ENCODE assay signal across 27 mouse cellular contexts in the genomic region with DNA sequence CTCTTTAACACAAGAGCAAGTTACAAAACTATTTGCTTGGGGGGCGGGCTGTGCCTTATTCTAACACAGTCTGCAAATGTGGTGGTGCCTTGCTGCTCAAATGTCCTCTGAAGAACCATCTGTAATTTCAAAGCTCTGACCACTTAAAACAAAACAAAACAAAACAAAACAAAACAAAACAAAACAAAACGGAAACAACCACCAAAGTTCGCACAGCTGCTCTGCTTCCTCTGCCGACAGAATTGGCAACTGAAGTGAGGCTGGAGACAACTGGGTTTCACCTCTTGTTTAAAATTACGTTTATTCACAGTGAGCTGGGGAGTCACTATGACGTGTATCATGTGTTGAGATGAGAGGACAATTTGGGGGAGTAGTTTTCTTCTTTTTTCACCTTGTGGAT.
"Had no signal": no experiment of that assay in that cellular context is flagged by ENCODE, and none has a peak within 500 bp of the region (broad histone marks: within the 10 kb centered on the region; RNA-seq: fewer than 3 reads in every experiment).

No protein-coding gene starts in this region.

- H3K36me3 ChIP-seq: embryonic facial prominence, embryonic 10.5 days; embryonic facial prominence, embryonic 12.5 days; embryonic facial prominence, embryonic 13.5 days; embryonic facial prominence, embryonic 15.5 days; forebrain, embryonic 10.5 days; forebrain, embryonic 12.5 days; forebrain, embryonic 15.5 days had no signal

- H3K27me3 ChIP-seq: embryonic facial prominence, embryonic 12.5 days; embryonic facial prominence, embryonic 13.5 days; embryonic facial prominence, embryonic 15.5 days; forebrain, embryonic 12.5 days; forebrain, embryonic 13.5 days; forebrain, embryonic 15.5 days had no signal

- H3K9me3 ChIP-seq: embryonic facial prominence, embryonic 10.5 days; embryonic facial prominence, embryonic 12.5 days; embryonic facial prominence, embryonic 13.5 days; embryonic facial prominence, embryonic 15.5 days; forebrain, embryonic 10.5 days; forebrain, embryonic 12.5 days; forebrain, embryonic 13.5 days; forebrain, embryonic 15.5 days had no signal

- H3K4me3 ChIP-seq: embryonic facial prominence, embryonic 10.5 days; embryonic facial prominence, embryonic 12.5 days; embryonic facial prominence, embryonic 13.5 days; embryonic facial prominence, embryonic 15.5 days; erythroblast, embryonic 14.5 days; forebrain, embryonic 10.5 days; forebrain, embryonic 12.5 days; forebrain, embryonic 13.5 days; forebrain, embryonic 15.5 days; gastrocnemius, adult 2 months; heart, adult 2 months had no signal

- DNase-seq: cerebellum, adult 8-10 months; cerebellum, adult 9-10 months; cerebellum, adult 9-11 months; cerebellum, postnatal 10 days; cerebellum, postnatal 14 days; cerebellum, postnatal 25 days; cerebellum, postnatal 36 days; embryo, embryonic 11 days; forebrain, postnatal 0 days; gastrocnemius, adult 2 months; gastrocnemius, postnatal 10 days; gastrocnemius, postnatal 14 days; gastrocnemius, postnatal 25 days; gastrocnemius, postnatal 36 days; heart, adult 18-20 months; heart, adult 2 months had no signal

- H3K27ac ChIP-seq: embryonic facial prominence, embryonic 10.5 days; embryonic facial prominence, embryonic 12.5 days; embryonic facial prominence, embryonic 13.5 days; embryonic facial prominence, embryonic 15.5 days; forebrain, embryonic 10.5 days; forebrain, embryonic 12.5 days; forebrain, embryonic 13.5 days; forebrain, embryonic 15.5 days; gastrocnemius, adult 2 months; heart, adult 2 months had no signal

- H3K9ac ChIP-seq: embryonic facial prominence, embryonic 12.5 days; embryonic facial prominence, embryonic 13.5 days; embryonic facial prominence, embryonic 15.5 days; forebrain, embryonic 12.5 days; forebrain, embryonic 13.5 days; forebrain, embryonic 15.5 days; forebrain, postnatal 0 days had no signal

- ATAC-seq: forebrain, embryonic 13.5 days; forebrain, embryonic 14.5 days; forebrain, embryonic 15.5 days; forebrain, embryonic 16.5 days; forebrain, postnatal 0 days had no signal

- H3K4me1 ChIP-seq: embryonic facial prominence, embryonic 10.5 days; embryonic facial prominence, embryonic 12.5 days; embryonic facial prominence, embryonic 13.5 days; forebrain, embryonic 10.5 days; forebrain, embryonic 12.5 days; forebrain, embryonic 13.5 days; forebrain, embryonic 15.5 days had no signal

- H3K4me2 ChIP-seq: embryonic facial prominence, embryonic 12.5 days; embryonic facial prominence, embryonic 13.5 days; embryonic facial prominence, embryonic 15.5 days; forebrain, embryonic 12.5 days; forebrain, embryonic 13.5 days; forebrain, embryonic 15.5 days had no signal
